Mouse (Mus musculus) heart, adult 2 months (tissue): Measurements from ENCODE around the gene Gpc4. TPM values are rescaled to one million over a fixed set of nuclear protein-coding genes. Genes with fewer than 3 reads are reported as not detected.

Experiments used
- DNase-seq, 2 experiments: peaks; one replicate each; pipeline ENCODE4 v3.0.0; 2021
- H3K27ac ChIP-seq: fragments of 200-600 bp; 2 replicates; pipeline ENCODE4 v1.8.1; 2022
- H3K27me3 ChIP-seq: fragments of 200-500 bp; 2 replicates; pipeline ENCODE4 v1.6.1; 2012; ENCODE audit warnings: mild to moderate bottlenecking, low read length, inconsistent platforms, mixed read lengths; ENCODE audit not compliant: control insufficient read depth, insufficient read depth
- H3K36me3 ChIP-seq: fragments of 200-500 bp; 2 replicates; pipeline ENCODE4 v1.6.1; 2012; ENCODE audit warnings: low read length, inconsistent platforms; ENCODE audit not compliant: control insufficient read depth, insufficient read depth
- H3K4me1 ChIP-seq: fragments of 200-500 bp; 2 replicates; pipeline ENCODE4 v1.6.1; 2011; ENCODE audit warnings: low read length; ENCODE audit not compliant: control insufficient read depth, insufficient read depth
- H3K4me3 ChIP-seq: fragments of 200-600 bp; 2 replicates; pipeline ENCODE4 v1.8.1; 2022
- H3K79me2 ChIP-seq: fragments of 200-500 bp; replicated peaks from 2 replicates; pipeline ENCODE4 v1.6.1; 2012; ENCODE audit warnings: mild to moderate bottlenecking, inconsistent platforms, low read length, moderate library complexity, mixed read lengths; ENCODE audit not compliant: control insufficient read depth, insufficient read depth
- H3K9ac ChIP-seq: fragments of 200-500 bp; 2 replicates; pipeline ENCODE4 v1.6.1; 2012; ENCODE audit warnings: low read depth, mild to moderate bottlenecking, control low read depth, inconsistent platforms, low read length, mixed read lengths
- CTCF ChIP-seq: fragments of 200-600 bp; IDR thresholded peaks from 2 replicates; pipeline ENCODE4 v1.8.1; 2022; ENCODE audit warnings: antibody characterized with exemption, mild to moderate bottlenecking, moderate library complexity
- EP300 ChIP-seq: fragments of 200-500 bp; IDR thresholded peaks from 2 replicates; pipeline ENCODE4 v1.6.1; 2011; ENCODE audit warnings: low read depth, low read length, control low read depth; ENCODE audit not compliant: insufficient read depth
- POLR2A ChIP-seq: fragments of 200-500 bp; IDR thresholded peaks from 2 replicates; pipeline ENCODE4 v1.6.1; 2011; ENCODE audit warnings: mild to moderate bottlenecking, low read depth, low read length, control low read depth; ENCODE audit not compliant: insufficient read depth
- WGBS: fragments of 180-500 bp; shearing (Covaris S2); methylation state at CpG from one replicate; pipeline ENCODE4 v1.1.7; 2018; 5-methylcytosine and 5-hydroxymethylcytosine counted together
- intact Hi-C: fragments of 180-260 bp; cut with DNase I; formaldehyde crosslinking; loops from one replicate; pipeline ENCODE4 v1.15.1; 2025
- polyA plus RNA-seq: library from polyadenylated mRNA; depleted of rRNA; stranded (reverse); fragments of >200 nt; gene quantifications from 2 replicates; pipeline ENCODE4 v1.2.3, GENCODE M21; 2012
- total RNA-seq, 2 experiments: library from RNA; stranded (reverse); gene quantifications; 2 replicates each; pipeline ENCODE4 v1.2.3; 2021

Gene Gpc4
- total and polyA plus RNA-seq, 3 experiments: 21.8 to 34.4 (median 33.6) TPM

DNA sequence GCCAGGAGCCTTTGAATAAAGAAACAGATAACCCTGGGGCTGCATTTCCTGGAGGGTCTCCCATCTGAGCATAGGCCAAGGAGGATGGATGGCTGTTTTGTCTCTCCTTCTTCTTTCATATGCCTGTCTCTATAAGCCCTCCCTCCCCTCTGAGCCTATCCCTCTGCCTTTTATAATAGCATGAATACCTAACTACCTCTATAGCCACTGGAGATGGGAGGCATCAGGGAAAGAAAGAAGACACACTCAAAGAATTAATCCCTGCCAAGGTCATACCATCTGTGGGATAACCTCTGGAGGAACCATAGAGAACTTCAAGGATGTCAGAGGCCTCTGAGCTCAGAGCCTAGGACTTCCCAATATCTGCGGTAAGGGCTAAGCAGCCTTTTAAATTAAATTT is 35.4 kb downstream of the Gpc4 start:
- H3K27ac ChIP-seq: no peak overlapping the region
- no peaks in the 10 kb centered on the region for H3K27me3 ChIP-seq
- H3K36me3 ChIP-seq: no peaks in the 10 kb centered on the region
- no peaks in the 10 kb centered on the region for H3K79me2 ChIP-seq
- no peak overlapping the region for H3K4me3 ChIP-seq
- 68% methylated on average over 1 of the region's 1 CpGs for WGBS
- H3K4me1 ChIP-seq: no peaks in the 10 kb centered on the region; the same call in none of the 2 replicates
- no peak for DNase-seq
- H3K9ac ChIP-seq: no peak overlapping the region
- intact Hi-C loops: no loop called here
- TF ChIP-seq EP300 (no peak), CTCF (no peak), POLR2A (no peak)

DNA sequence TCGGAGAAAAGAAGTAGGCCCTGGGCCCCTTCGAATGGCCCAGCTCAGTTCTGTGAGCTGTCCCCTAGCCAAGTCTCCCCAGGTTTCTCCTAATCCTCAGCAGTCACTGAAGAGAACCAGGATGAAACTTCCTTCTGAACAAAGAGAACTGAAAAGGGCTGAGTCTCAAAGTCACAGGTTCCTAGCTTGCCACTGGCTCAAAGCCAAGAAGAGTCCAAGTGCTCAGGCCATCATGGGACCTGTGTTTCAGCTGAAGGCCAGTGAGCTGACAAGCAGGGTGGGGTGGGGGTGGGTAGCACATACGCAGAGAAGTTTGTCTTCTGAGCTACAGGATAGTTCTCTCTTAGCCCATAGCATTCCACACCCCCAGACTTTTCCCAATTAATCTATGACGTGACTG is 36.3 kb downstream of the Gpc4 start:
- Histone ChIP-seq H3K79me2 (no peaks in the 10 kb centered on the region; the same call in 1 of the 2 replicates), H3K36me3 (no peaks in the 10 kb centered on the region), H3K27me3 (no peaks in the 10 kb centered on the region), H3K27ac (no peak overlapping the region), H3K4me1 (no peaks in the 10 kb centered on the region; the same call in none of the 2 replicates), H3K4me3 (no peak overlapping the region), H3K9ac (no peak overlapping the region)
- no peak for DNase-seq
- 69% methylated on average over 4 of the region's 4 CpGs for WGBS
- TF ChIP-seq CTCF: no peak
- intact Hi-C loops: no loop called here

DNA sequence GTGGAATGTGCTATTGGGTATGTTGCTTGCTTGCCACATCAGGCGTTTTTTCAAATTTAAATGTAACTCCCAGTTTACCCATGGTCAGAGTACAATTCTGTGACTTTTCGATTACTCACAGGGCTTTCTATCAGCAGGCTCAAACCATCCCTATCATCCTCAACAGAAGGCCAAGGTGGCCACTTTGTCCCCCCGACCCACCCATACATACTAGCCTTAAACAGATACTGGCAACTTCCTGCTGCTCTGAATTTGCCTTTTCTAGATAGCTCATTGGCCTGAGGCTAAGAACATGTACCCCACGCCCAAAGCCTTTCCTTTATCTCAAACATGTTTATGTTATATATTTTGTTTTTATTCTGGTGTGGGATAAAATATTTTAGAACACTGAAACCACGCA is 51.4 kb downstream of the Gpc4 start:
- Histone ChIP-seq H3K4me3 (no peak overlapping the region), H3K27me3 (no peaks in the 10 kb centered on the region), H3K9ac (no peak overlapping the region), H3K4me1 (peaks cover 2% of the 10 kb centered on the region), H3K36me3 (no peaks in the 10 kb centered on the region), H3K27ac (no peak overlapping the region), H3K79me2 (peaks cover 2% of the 10 kb centered on the region; the same call in 1 of the 2 replicates)
- WGBS: 79% methylated on average over 5 of the region's 5 CpGs
- no peak for TF ChIP-seq POLR2A
- TF ChIP-seq EP300: no peak
- no peak for TF ChIP-seq CTCF
- DNase-seq: no peak
- intact Hi-C loops: no loop called here

DNA sequence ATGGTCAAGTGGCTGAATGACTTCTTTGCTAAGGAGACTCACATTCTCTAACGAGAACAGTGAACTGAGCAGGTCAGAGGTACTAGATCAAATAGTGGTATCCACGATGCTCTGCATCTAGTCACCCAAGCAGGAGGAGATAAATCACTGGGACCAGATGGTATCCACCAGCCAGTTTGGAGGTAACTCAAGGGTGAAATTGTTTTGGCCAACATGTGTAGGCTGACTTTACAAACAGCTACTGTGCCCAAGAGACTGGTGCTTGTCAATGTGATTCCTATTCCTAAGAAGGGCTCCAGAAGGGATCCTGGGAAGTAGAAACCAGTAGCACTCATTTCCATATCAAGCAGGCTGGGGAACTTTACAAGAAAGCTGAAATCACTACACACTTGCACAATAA is 55.4 kb downstream of the Gpc4 start:
- intact Hi-C loops: no loop called here
- Histone ChIP-seq H3K9ac (no peak overlapping the region), H3K27me3 (no peaks in the 10 kb centered on the region), H3K36me3 (no peaks in the 10 kb centered on the region), H3K79me2 (peaks cover 2% of the 10 kb centered on the region; the same call in 1 of the 2 replicates), H3K4me1 (no peaks in the 10 kb centered on the region), H3K4me3 (no peak overlapping the region), H3K27ac (no peak overlapping the region)
- no peak for DNase-seq
- TF ChIP-seq EP300: no peak
- TF ChIP-seq CTCF: no peak
- TF ChIP-seq POLR2A: no peak
- 40% methylated on average over 2 of the region's 2 CpGs for WGBS

DNA sequence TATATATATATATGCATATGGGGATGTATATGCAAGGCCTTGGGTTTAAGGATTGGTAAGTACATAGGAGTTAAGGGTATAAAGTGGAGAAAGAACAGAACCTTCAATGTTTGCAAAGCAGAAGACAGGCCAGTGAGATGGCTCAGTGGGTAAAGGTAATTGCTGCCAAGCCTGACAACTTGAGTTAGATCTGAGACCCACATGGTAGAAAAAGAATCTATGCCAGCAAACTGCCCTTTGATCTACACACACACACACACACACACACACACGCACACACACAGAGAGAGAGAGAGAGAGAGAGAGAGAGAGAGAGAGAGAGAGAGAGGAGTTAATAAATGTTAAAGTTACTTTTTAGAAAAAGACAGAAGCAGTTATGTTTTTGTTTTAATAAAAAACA is 56.1 kb downstream of the Gpc4 start:
- H3K27me3 ChIP-seq: no peaks in the 10 kb centered on the region
- DNase-seq: no peak
- no peak overlapping the region for H3K9ac ChIP-seq
- no peaks in the 10 kb centered on the region for H3K4me1 ChIP-seq
- H3K36me3 ChIP-seq: no peaks in the 10 kb centered on the region
- TF ChIP-seq POLR2A (no peak), CTCF (no peak), EP300 (no peak)
- H3K79me2 ChIP-seq: peaks cover 2% of the 10 kb centered on the region; the same call in 1 of the 2 replicates
- no peak overlapping the region for H3K27ac ChIP-seq
- H3K4me3 ChIP-seq: no peak overlapping the region
- intact Hi-C loops: no loop called here
- WGBS: 64% methylated on average over 1 of the region's 1 CpGs

DNA sequence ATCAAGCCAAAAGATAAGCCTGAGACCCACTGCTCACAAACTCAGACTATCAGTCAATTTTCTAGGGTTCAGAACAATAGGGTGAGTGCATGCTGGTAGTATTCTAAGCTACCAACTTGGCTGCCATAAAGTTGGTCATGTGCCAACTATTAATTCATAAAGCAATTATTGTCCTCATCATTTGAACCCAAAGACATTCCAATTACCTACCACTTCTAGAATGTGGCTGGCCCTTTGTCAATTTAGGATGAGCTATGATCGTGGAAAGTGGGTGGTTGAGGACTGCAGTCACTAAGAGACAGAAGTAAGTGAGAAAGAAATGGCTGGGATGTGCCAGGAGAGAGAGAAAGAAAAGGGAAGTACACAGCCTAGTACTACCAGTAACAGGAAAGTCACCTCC is 61.3 kb downstream of the Gpc4 start:
- H3K4me1 ChIP-seq: no peaks in the 10 kb centered on the region
- WGBS: 71% methylated on average over 1 of the region's 1 CpGs

DNA sequence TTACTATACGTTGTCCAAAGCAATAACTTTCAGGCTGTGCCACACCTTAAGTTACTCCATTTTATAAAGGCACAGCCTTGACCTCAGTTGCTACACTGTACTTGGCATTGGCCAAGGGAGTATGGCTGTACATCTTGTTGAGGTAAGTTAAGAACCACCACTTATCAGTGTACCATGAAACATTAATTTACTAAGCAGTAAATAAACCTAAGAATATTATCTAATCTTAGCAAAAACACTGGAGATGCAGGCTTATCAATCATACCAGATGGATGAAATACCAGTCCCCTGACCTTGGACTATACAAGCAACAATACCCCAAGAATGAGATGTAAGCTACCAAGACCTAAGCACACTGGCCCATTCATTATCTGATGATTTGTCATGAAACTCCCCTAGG is 63.1 kb downstream of the Gpc4 start:
- H3K36me3 ChIP-seq: no peaks in the 10 kb centered on the region
- no peak for TF ChIP-seq POLR2A
- TF ChIP-seq EP300: no peak
- TF ChIP-seq CTCF: no peak
- DNase-seq: no peak
- H3K9ac ChIP-seq: no peak overlapping the region
- H3K27ac ChIP-seq: no peak overlapping the region
- no peak overlapping the region for H3K4me3 ChIP-seq
- 88% methylated on average over 1 of the region's 1 CpGs for WGBS
- intact Hi-C loops: no loop called here
- no peaks in the 10 kb centered on the region for H3K4me1 ChIP-seq
- no peaks in the 10 kb centered on the region for H3K79me2 ChIP-seq
- H3K27me3 ChIP-seq: no peaks in the 10 kb centered on the region

More for the DNA sequence above, 61.3 kb downstream of the Gpc4 start:
- no peak overlapping the region for H3K4me3 ChIP-seq
- H3K27me3 ChIP-seq: no peaks in the 10 kb centered on the region
- no peak for DNase-seq
- no peak overlapping the region for H3K27ac ChIP-seq
- H3K9ac ChIP-seq: no peak overlapping the region
- H3K79me2 ChIP-seq: no peaks in the 10 kb centered on the region
- H3K36me3 ChIP-seq: no peaks in the 10 kb centered on the region
- TF ChIP-seq CTCF: no peak
- no peak for TF ChIP-seq POLR2A
- no peak for TF ChIP-seq EP300
- intact Hi-C loops: no loop called here
